Mouse (Mus musculus) ES-Bruce4 (cell line): Measurements from ENCODE around the gene Stxbp2.

ENCODE experiments used
- CTCF ChIP-seq: IDR thresholded peaks from one replicate; pipeline ENCODE4 v1.8.1; 2011; ENCODE audit warnings: low read depth, low read length
- EP300 ChIP-seq: IDR thresholded peaks from 2 replicates; pipeline ENCODE4 v1.6.1; 2011; ENCODE audit warnings: low read depth, low read length; ENCODE audit not compliant: insufficient read depth
- POLR2A ChIP-seq: IDR thresholded peaks from one replicate; pipeline ENCODE4 v1.8.1; 2011; ENCODE audit warnings: low read length; ENCODE audit not compliant: insufficient read depth

DNA sequence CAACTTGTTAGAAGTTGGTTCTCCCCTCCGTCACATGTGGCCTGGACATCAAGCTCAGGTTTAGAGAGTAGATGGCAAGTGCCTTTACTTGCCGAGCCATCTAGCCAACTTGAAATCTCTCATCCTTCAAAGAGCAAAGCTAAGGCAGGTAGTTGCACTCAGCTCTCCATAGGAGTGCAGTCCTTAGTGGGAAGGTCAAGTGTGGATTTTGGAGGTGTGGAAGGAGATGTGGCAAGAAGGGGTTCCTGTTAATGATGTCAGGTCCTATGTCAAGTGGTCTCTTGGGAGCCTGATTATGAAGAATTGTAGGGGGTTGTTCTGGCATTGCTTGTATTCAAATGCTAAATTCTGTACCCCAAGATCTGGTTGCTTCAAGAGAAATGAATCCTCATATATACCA lies 36.3 kb upstream of the Stxbp2 start:
- TF ChIP-seq POLR2A (no peak), CTCF (no peak), EP300 (no peak)
